Mouse (Mus musculus) heart, embryonic 14.5 days (tissue): ENCODE measurements at regions not wholly inside any gene's neighbourhood (a gene's known extent, or its start where the extent isn't known, plus 50 kb on each side); places are given as distances from the start of the nearest gene placed in this dataset.

Source experiments
- ATAC-seq: fragments of 200-750 bp; cut with Nextera tagmentation; 2 replicates; pipeline ENCODE4 v1.8.0; 2017; ENCODE audit warnings: low read depth, moderate TSS enrichment; ENCODE audit not compliant: insufficient number of reproducible peaks, insufficient read depth, low FRiP score
- H3K27ac ChIP-seq, 2 experiments: fragments of 200-500 bp in 1 of 2; fragments of 300-500 bp in 1 of 2; sonication (generic) in 1 of 2; replicated peaks in 1 of 2; 2 replicates each; pipeline ENCODE4 v1.5.1; 2012 to 2014; ENCODE audit warnings: low read depth in 2 of 2, low read length in 2 of 2, control low read depth in 1 of 2, mild to moderate bottlenecking in 1 of 2, mixed read lengths in 1 of 2; ENCODE audit not compliant: control insufficient read depth in 1 of 2, insufficient read depth in 1 of 2
- H3K27me3 ChIP-seq: fragments of 300-500 bp; sonication (generic); 2 replicates; pipeline ENCODE4 v1.6.1; 2014; ENCODE audit warnings: mild to moderate bottlenecking, low read length, control low read depth; ENCODE audit not compliant: control insufficient read depth, insufficient read depth
- H3K36me3 ChIP-seq: fragments of 300-500 bp; sonication (generic); 2 replicates; pipeline ENCODE4 v1.6.1; 2014; ENCODE audit warnings: mild to moderate bottlenecking, control low read depth, low read length, mixed read lengths; ENCODE audit not compliant: control insufficient read depth, insufficient read depth
- H3K4me1 ChIP-seq, 2 experiments: fragments of 200-500 bp in 1 of 2; fragments of 300-500 bp in 1 of 2; sonication (generic) in 1 of 2; 2 replicates each; pipeline ENCODE4 v1.6.1; 2012 to 2014; ENCODE audit warnings: low read length in 2 of 2, control low read depth in 1 of 2, mixed read lengths in 1 of 2; ENCODE audit not compliant: control insufficient read depth in 2 of 2, insufficient read depth in 2 of 2
- H3K4me2 ChIP-seq: fragments of 300-500 bp; sonication (generic); 2 replicates; pipeline ENCODE4 v1.6.1; 2014; ENCODE audit warnings: mild to moderate bottlenecking, low read length
- H3K4me3 ChIP-seq, 2 experiments: fragments of 200-500 bp in 1 of 2; fragments of 300-500 bp in 1 of 2; sonication (generic) in 1 of 2; 2 replicates each; pipeline ENCODE4 v1.5.1; 2012 to 2014; ENCODE audit warnings: low read length in 2 of 2, mild to moderate bottlenecking in 2 of 2, control low read depth in 1 of 2, low read depth in 1 of 2, moderate library complexity in 1 of 2; ENCODE audit not compliant: control insufficient read depth in 1 of 2, insufficient read depth in 1 of 2
- H3K9ac ChIP-seq: fragments of 300-500 bp; sonication (generic); 2 replicates; pipeline ENCODE4 v1.6.1; 2014; ENCODE audit warnings: mild to moderate bottlenecking, low read length
- H3K9me3 ChIP-seq: fragments of 300-500 bp; sonication (generic); 2 replicates; pipeline ENCODE4 v1.6.1; 2016; ENCODE audit warnings: low read length, control low read depth; ENCODE audit not compliant: control insufficient read depth
- WGBS: fragments of 180-500 bp; shearing (Covaris S2); extraction: QIAGEN DNeasy Blood & Tissue Kit; methylation state at CpG from one replicate; pipeline ENCODE4 v1.1.7; 2014; 5-methylcytosine and 5-hydroxymethylcytosine counted together

DNA sequence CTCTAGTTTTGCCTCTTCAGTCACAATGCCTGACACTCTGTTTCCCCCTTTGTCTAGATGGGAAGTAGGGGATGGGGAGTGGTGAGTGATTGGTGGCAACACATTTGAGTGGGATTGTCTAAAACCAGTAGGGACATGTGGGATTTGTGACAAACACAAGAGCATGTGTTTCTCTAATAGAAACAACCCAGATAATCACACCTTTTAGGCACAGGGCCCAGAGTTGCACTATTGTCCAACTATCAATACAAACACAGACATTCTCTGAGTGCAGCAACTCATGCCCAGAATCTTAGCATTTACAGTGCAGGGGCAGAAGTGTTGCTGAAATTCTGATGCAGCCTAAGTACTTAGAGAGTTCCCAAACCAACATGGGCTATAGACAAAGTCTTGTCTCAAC lies 847.6 kb upstream of the Adgrl2 start:
- peaks cover 0 to 2% of the 10 kb centered on the region in 2 experiments; a peak in 1 of 4 replicates for H3K4me1 ChIP-seq

DNA sequence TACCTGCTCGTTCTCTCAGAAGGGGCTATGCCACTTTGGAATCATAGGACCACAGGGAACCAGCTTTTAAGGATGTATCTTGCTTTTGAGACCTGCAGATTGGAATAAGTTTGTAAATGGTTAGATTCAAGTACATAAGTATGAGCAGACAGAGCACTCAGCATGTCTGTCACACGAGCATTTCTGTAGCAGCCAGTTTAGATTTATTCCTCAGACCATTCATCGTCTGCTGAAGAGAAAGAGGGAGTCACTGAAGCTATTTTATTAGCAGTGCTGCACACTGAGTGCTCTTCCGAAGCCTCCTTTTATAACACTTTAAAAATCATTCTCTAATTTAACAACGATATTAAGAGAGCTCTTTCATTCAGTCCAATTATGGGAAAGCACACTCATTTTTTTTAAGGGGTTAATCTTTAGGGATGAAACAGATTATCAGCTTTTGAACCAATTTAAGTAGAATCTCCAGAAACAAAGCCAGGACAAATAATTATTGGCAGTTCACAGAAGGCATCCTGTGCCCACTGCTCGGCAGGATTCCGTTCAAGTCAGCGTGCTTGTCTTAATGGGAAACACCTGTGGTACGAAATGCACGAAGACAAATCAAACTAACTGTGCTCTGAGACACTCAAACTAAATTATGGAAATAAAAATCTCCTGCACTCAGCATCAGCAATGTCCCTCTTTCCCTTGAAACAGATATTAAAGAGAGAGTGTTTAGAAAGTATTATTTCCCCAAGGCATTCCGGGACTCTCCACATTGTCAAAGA lies 846.3 kb upstream of the Adgrl2 start:
- no peak for ATAC-seq
- Histone ChIP-seq H3K9me3 (no peaks in the 10 kb centered on the region), H3K27me3 (no peaks in the 10 kb centered on the region), H3K4me2 (no peak overlapping the region), H3K27ac (no peak overlapping the region), H3K36me3 (no peaks in the 10 kb centered on the region), H3K9ac (no peak overlapping the region), H3K4me1 (peaks cover 0 to 2% of the 10 kb centered on the region in 2 experiments; a peak in 1 of 4 replicates), H3K4me3 (no peak overlapping the region)
- 67% methylated on average over 11 of the region's 11 CpGs for WGBS

More for the DNA sequence above, 847.6 kb upstream of the Adgrl2 start:
- Histone ChIP-seq H3K4me2 (no peak overlapping the region), H3K4me3 (no peak overlapping the region), H3K9ac (no peak overlapping the region), H3K36me3 (no peaks in the 10 kb centered on the region), H3K27ac (no peak overlapping the region), H3K27me3 (no peaks in the 10 kb centered on the region), H3K9me3 (no peaks in the 10 kb centered on the region)
- ATAC-seq: no peak

DNA sequence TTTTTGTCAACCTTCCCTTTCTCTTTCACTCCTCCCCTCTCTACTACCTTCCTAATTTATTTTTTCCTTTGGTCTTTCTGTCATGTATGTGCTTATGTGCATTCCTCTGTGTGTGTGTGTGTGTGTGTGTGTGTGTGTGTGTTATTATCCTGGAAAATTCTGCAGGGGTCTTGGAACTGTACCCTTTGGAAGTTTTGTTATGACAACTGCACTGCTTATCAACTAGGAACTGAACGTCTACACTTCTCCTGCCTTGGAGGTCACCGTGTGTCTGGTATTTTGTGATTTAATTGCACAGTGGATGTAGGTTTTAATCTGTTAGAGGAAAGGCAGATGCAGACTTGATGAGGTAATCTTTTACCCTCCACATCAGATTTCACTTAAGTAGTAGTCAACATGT lies 836.8 kb upstream of the Adgrl2 start:
- no peak for ATAC-seq
- H3K4me3 ChIP-seq: no peak overlapping the region
- H3K9ac ChIP-seq: no peak overlapping the region
- WGBS: 13% methylated on average over 2 of the region's 2 CpGs
- no peak overlapping the region for H3K27ac ChIP-seq
- H3K4me1 ChIP-seq: no peaks in the 10 kb centered on the region
- H3K9me3 ChIP-seq: no peaks in the 10 kb centered on the region
- no peak overlapping the region for H3K4me2 ChIP-seq
- H3K36me3 ChIP-seq: no peaks in the 10 kb centered on the region
- H3K27me3 ChIP-seq: no peaks in the 10 kb centered on the region

DNA sequence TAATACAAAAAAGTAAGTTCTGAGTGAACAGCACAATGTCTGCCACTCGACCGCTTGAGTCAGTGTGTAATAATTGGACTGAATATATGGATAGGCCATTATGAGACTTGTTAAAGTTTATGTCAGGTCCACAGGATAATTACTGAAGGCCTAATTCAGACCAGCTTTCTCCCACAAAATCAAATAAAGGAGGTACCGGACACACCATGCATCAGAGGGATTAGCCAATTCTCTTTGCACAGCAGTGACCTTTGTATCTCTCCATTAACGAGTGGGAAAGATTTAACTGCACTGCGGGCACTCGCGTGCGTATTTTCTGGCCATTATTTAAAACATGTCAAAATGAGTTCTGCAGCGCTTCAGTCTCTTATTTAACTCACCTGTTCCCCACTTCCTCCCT lies 836.4 kb upstream of the Adgrl2 start:
- no peaks in the 10 kb centered on the region for H3K4me1 ChIP-seq
- no peak overlapping the region for H3K9ac ChIP-seq
- ATAC-seq: no peak
- WGBS: 88% methylated on average over 9 of the region's 9 CpGs
- H3K9me3 ChIP-seq: no peaks in the 10 kb centered on the region
- no peaks in the 10 kb centered on the region for H3K27me3 ChIP-seq
- H3K4me2 ChIP-seq: no peak overlapping the region
- H3K27ac ChIP-seq: no peak overlapping the region
- no peaks in the 10 kb centered on the region for H3K36me3 ChIP-seq
- H3K4me3 ChIP-seq: no peak overlapping the region

DNA sequence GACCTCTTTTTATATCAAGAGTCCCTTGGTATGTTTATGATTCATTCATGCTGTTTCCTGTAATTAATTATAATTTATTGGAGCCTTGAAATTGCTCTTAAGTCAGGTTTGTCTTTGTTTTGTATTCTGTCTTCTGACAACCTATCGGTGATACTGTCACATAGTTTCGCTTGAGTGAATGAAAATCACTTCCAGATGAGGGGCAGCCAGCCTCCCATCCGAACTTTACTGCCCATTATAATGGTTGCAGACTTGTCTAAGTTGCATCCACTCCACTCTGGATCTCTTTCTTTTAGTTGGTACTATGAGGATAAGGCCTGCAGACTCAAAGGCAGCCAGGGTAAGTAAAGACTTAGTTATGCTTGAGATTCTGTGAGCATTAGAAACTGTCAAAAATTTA lies 830.3 kb upstream of the Adgrl2 start:
- Histone ChIP-seq H3K4me3 (no peak overlapping the region), H3K4me1 (no peaks in the 10 kb centered on the region), H3K27ac (no peak overlapping the region), H3K9ac (no peak overlapping the region), H3K36me3 (no peaks in the 10 kb centered on the region), H3K27me3 (no peaks in the 10 kb centered on the region), H3K9me3 (no peaks in the 10 kb centered on the region), H3K4me2 (no peak overlapping the region)
- 83% methylated on average over 3 of the region's 3 CpGs for WGBS
- no peak for ATAC-seq

DNA sequence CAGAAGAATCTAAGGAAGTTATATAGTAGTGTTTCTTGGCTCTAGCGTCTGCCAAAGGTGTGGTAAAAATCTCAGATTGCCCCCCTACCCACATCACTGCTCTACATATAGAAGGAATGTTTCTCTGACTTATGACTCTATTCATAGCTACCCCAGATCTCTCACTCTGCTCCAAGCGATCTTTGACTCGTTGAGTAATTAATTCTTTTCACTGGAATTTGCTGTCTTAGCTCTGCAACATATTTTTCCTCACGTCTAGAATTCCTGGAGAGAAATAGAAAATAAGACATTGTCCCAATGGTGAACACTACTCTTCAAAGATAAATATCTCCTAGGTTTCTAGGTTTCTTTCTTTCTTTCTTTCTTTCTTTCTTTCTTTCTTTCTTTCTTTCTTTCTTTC lies 829.5 kb upstream of the Adgrl2 start:
- H3K27me3 ChIP-seq: no peaks in the 10 kb centered on the region
- 65% methylated on average over 4 of the region's 4 CpGs for WGBS
- H3K9me3 ChIP-seq: no peaks in the 10 kb centered on the region
- H3K4me3 ChIP-seq: no peak overlapping the region
- no peak overlapping the region for H3K4me2 ChIP-seq
- H3K36me3 ChIP-seq: no peaks in the 10 kb centered on the region
- no peaks in the 10 kb centered on the region for H3K4me1 ChIP-seq
- no peak overlapping the region for H3K27ac ChIP-seq
- H3K9ac ChIP-seq: no peak overlapping the region
- no peak for ATAC-seq

DNA sequence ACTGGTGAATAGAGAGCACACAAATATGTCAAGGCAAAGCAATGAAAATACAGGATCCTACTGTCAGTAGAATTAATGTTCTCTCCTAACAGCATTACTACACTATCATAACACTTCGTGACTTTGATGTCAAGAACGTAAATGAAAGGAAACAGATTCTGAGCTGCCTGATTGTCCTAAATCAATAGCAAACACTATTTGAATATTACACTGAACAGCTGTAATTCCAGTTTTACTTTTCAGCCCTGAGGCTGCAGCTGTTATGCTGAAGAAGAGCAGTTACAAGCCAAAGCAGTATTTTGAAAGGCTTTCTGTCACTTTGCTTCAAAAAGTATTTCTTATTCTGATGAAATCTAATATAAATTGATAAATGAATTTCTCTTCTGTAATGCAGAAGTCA lies 828.7 kb upstream of the Adgrl2 start:
- no peak overlapping the region for H3K4me3 ChIP-seq
- 84% methylated on average over 2 of the region's 2 CpGs for WGBS
- H3K9ac ChIP-seq: no peak overlapping the region
- no peaks in the 10 kb centered on the region for H3K4me1 ChIP-seq
- H3K4me2 ChIP-seq: no peak overlapping the region
- no peaks in the 10 kb centered on the region for H3K9me3 ChIP-seq
- H3K27me3 ChIP-seq: no peaks in the 10 kb centered on the region
- no peaks in the 10 kb centered on the region for H3K36me3 ChIP-seq
- H3K27ac ChIP-seq: no peak overlapping the region
- no peak for ATAC-seq

DNA sequence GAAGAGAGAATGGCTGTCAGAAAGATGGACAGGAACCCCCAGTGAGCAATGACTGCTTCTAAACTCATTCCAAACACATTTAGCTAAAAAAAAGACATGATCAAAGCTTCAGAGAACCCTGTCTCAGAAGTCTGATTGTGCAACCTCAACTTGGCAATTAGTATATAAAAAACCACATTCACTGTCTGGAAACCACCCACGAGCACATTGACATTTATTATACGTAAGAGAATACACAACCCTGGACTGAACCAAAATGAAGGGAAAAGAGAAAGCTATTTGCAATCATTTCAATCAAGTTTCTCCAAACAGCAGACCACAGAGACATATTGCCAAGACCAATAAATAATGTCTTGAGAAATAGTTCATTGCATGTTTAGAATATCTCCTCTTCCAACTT lies 820.7 kb upstream of the Adgrl2 start:
- no peaks in the 10 kb centered on the region for H3K4me1 ChIP-seq
- H3K9me3 ChIP-seq: no peaks in the 10 kb centered on the region
- 86% methylated on average over 2 of the region's 2 CpGs for WGBS
- no peak overlapping the region for H3K4me2 ChIP-seq
- no peak for ATAC-seq
- no peaks in the 10 kb centered on the region for H3K36me3 ChIP-seq
- H3K4me3 ChIP-seq: no peak overlapping the region
- H3K27ac ChIP-seq: no peak overlapping the region
- H3K27me3 ChIP-seq: no peaks in the 10 kb centered on the region
- no peak overlapping the region for H3K9ac ChIP-seq
